Mouse (Mus musculus) MEL-GATA-1-ER (cell line): ENCODE data around the gene Tmprss9.

Source experiments
- DNase-seq: peaks from one replicate; pipeline ENCODE4 v3.0.0-alpha.2; 2012; ENCODE audit warnings: low read depth; ENCODE audit errors: extremely low read depth

Gene Tmprss9

GRCm38 (mm10) chr10:80843087-80843930 is 28.3 kb upstream of the Tmprss9 start:
- DNase-seq: no peak

GRCm38 (mm10) chr10:80843931-80844547 is 27.6 kb upstream of the Tmprss9 start, which contains the start of gene Lingo3:
Gene Lingo3 (minus strand): TSS chr10:80844039.
- no peak for DNase-seq

- DNase-seq: no peak
Measured at GRCm38 (mm10) chr10:80845055-80845693, 26.5 kb upstream of the Tmprss9 start.

GRCm38 (mm10) chr10:80845732-80846131 is 25.9 kb upstream of the Tmprss9 start:
- DNase-seq: no peak

GRCm38 (mm10) chr10:80848571-80848970 is 23.1 kb upstream of the Tmprss9 start:
- no peak for DNase-seq

- DNase-seq: peak; percentile 74
Measured at GRCm38 (mm10) chr10:80854913-80855748, 16.5 kb upstream of the Tmprss9 start, which contains the start of the genes Lsm7 and Sppl2b. Gene Lsm7 (minus strand): TSS chr10:80855209. Gene Sppl2b (plus strand): TSS chr10:80855275.

- no peak for DNase-seq
Measured at GRCm38 (mm10) chr10:80855749-80856073, 15.9 kb upstream of the Tmprss9 start.

- no peak for DNase-seq
Measured at GRCm38 (mm10) chr10:80856267-80856666, 15.4 kb upstream of the Tmprss9 start.

- no peak for DNase-seq
Measured at GRCm38 (mm10) chr10:80856908-80857307, 14.7 kb upstream of the Tmprss9 start.

GRCm38 (mm10) chr10:80857386-80857785 is 14.3 kb upstream of the Tmprss9 start:
- DNase-seq: no peak

GRCm38 (mm10) chr10:80857848-80858247 is 13.8 kb upstream of the Tmprss9 start:
- no peak for DNase-seq

- peak; percentile 63 for DNase-seq
Measured at GRCm38 (mm10) chr10:80858350-80858935, 13.2 kb upstream of the Tmprss9 start.

- DNase-seq: no peak
Measured at GRCm38 (mm10) chr10:80862305-80862704, 9.3 kb upstream of the Tmprss9 start.

GRCm38 (mm10) chr10:80864446-80864845 is 7.2 kb upstream of the Tmprss9 start:
- no peak for DNase-seq

GRCm38 (mm10) chr10:80870993-80871392 is 655 bp upstream of the Tmprss9 start:
- DNase-seq: no peak

GRCm38 (mm10) chr10:80874035-80874434 is 2.4 kb downstream of the Tmprss9 start:
- DNase-seq: no peak

GRCm38 (mm10) chr10:80876028-80876427 is 4.4 kb downstream of the Tmprss9 start:
- DNase-seq: no peak

GRCm38 (mm10) chr10:80876594-80876993 is 4.9 kb downstream of the Tmprss9 start:
- no peak for DNase-seq

GRCm38 (mm10) chr10:80880131-80880641 is 8.5 kb downstream of the Tmprss9 start:
- peak; percentile 74 for DNase-seq

GRCm38 (mm10) chr10:80880901-80881300 is 9.3 kb downstream of the Tmprss9 start:
- DNase-seq: no peak

- peak; percentile 57 for DNase-seq
Measured at GRCm38 (mm10) chr10:80881301-80881700, 9.7 kb downstream of the Tmprss9 start.
